Mouse (Mus musculus) lung, embryonic 16.5 days (tissue): Measurements from ENCODE around the gene Hoxd10. TPM values are rescaled to one million over a fixed set of nuclear protein-coding genes. Genes with fewer than 3 reads are reported as not detected.

Experiments
- ATAC-seq: fragments of 200-750 bp; cut with Nextera tagmentation; 2 replicates; pipeline ENCODE4 v1.8.0; 2017; ENCODE audit warnings: low read depth, mild to moderate bottlenecking, moderate library complexity
- H3K27ac ChIP-seq: fragments of 300-500 bp; sonication (generic); 2 replicates; pipeline ENCODE4 v1.5.1; 2014; ENCODE audit warnings: mild to moderate bottlenecking, control low read depth, low read length
- H3K27me3 ChIP-seq: fragments of 300-500 bp; sonication (generic); 2 replicates; pipeline ENCODE4 v1.6.1; 2014; ENCODE audit warnings: low read depth, low read length, mixed read lengths; ENCODE audit not compliant: control insufficient read depth, insufficient read depth
- H3K36me3 ChIP-seq: fragments of 300-500 bp; sonication (generic); 2 replicates; pipeline ENCODE4 v1.6.1; 2014; ENCODE audit warnings: low read length; ENCODE audit not compliant: control insufficient read depth, insufficient read depth
- H3K4me1 ChIP-seq: fragments of 300-500 bp; sonication (generic); replicated peaks from 2 replicates; pipeline ENCODE4 v1.6.1; 2014; ENCODE audit warnings: low read length, mixed read lengths; ENCODE audit not compliant: control insufficient read depth, insufficient read depth
- H3K4me2 ChIP-seq: fragments of 300-500 bp; sonication (generic); 2 replicates; pipeline ENCODE4 v1.6.1; 2014; ENCODE audit warnings: low read depth, low read length, control low read depth
- H3K4me3 ChIP-seq: fragments of 300-500 bp; sonication (generic); 2 replicates; pipeline ENCODE4 v1.5.1; 2014; ENCODE audit warnings: mild to moderate bottlenecking, low read length, control low read depth
- H3K9ac ChIP-seq: fragments of 300-500 bp; sonication (generic); 2 replicates; pipeline ENCODE4 v1.6.1; 2014; ENCODE audit warnings: low read length, control low read depth
- H3K9me3 ChIP-seq: fragments of 300-500 bp; sonication (generic); 2 replicates; pipeline ENCODE4 v1.6.1; 2016; ENCODE audit warnings: low read length; ENCODE audit not compliant: control insufficient read depth
- WGBS: fragments of 180-500 bp; shearing (Covaris S2); extraction: QIAGEN DNeasy Blood & Tissue Kit; methylation state at CpG from one replicate; pipeline ENCODE4 v1.1.7; 2014; 5-methylcytosine and 5-hydroxymethylcytosine counted together
- polyA plus RNA-seq: library from polyadenylated mRNA; unstranded; fragments of >200 nt; fragmentation: Nextera tagmentation; extraction: Ambion mirVana; gene quantifications from 2 replicates; pipeline ENCODE4 v1.2.1, GENCODE M21; 2015

Gene Hoxd10
- polyA plus RNA-seq = 0.19 TPM in 1 of 2 replicates, not detected in the other

DNA sequence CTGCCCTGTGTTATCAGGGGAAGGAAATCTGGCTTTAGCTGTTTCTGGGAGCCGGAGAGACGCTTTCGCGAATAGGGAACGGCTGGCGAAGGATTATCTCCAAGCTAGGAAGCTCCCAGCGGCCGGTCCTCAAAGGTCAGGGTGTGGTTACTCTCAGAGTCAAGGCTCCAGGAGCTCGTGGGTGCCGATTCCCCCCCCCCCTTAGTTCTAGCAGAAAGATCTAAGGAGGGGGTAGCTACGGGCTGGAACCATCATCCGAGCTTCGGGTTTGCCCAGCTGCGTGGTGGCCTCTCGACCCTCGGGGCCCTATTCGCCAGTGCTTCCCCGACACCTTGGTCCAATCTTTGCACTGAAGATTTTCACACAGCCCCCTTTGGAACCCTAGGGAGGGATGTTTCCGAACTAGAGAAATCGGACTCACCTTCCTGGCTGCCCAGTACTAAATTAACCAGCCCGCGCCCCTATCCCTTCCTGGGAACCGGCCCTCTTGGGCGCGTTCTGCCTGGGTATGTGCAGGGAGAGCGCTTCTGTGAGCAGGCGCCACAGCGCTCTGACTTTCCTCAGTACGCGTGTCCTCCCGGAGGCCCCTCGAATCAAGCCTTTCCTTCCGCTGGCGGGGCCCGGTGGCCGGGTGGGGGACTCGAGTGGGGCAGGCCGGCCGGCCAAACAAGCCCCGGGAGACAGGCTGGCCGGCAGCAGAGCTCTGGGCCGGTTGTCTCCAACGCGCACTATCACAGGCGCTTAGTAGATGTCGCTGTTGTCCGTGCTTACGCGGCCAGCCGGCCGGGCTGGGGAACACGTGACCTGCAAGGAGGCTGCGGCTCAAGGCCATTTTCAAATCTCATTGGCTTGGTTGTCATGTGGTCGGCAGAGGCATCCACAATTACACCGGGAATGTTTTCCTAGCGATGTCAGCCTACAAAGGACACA lies at the start of gene Hoxd10:
TSS of gene Hoxd10 (plus strand) at position 903 of the 930 bp plus-strand sequence.
- Histone ChIP-seq H3K36me3 (no peaks in the 10 kb centered on the region), H3K4me2 (no peak within 1 kb of the TSS), H3K27me3 (peaks cover 93% of the 10 kb centered on the region), H3K27ac (no peak within 1 kb of the TSS), H3K9ac (no peak within 1 kb of the TSS), H3K4me1 (no peaks in the 10 kb centered on the region), H3K4me3 (0 out of 2 replicates have a peak within 1 kb of the TSS, but pooled peaks have one; percentile 19), H3K9me3 (no peaks in the 10 kb centered on the region)
- peak; percentile 87 for ATAC-seq
- WGBS = 2% methylated on average over 56 of the region's 56 CpGs

DNA sequence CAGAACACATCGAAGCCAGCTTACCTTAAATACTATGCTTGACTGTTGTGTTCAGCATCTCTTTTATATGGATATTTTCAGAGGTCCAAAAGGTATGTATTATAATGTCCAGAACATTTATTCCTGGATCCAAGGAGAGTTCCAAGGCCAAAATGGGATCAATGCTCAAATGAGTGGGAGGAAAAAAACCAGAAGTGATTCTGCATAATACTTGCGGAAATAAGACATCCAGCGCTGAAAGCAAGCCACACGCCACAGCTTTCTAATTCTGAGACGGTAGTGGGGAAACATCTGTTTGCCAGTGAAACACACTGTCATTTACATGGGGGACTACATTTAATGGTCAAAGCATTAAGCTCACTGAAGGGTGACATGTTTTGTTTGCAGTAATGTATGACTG lies 49.3 kb upstream of the Hoxd10 start:
- WGBS = 75% methylated on average over 5 of the region's 5 CpGs
- H3K9me3 ChIP-seq = no peaks in the 10 kb centered on the region

DNA sequence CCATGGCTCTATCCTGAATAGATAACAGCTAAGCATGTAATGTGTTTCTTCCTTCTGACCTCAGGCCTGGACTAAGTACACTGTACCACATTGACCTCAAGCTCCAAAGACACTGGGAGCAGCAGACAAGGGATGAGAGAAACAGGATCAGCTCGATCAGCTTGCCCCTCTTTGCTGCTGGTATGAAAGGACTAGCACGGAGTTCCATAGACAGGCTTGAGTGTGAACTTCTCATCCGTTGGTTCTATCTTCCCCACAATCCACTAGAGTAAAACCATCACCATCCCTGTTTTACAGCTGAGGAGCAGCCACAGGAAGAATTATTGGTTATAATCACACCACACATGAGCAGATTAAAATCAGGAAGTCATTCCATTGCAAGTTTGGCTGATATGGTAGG lies 46.1 kb upstream of the Hoxd10 start:
- Histone ChIP-seq H3K27me3 (peaks cover 68% of the 10 kb centered on the region), H3K27ac (no peak overlapping the region), H3K36me3 (no peaks in the 10 kb centered on the region), H3K4me3 (no peak overlapping the region), H3K4me1 (no peaks in the 10 kb centered on the region), H3K9me3 (no peaks in the 10 kb centered on the region), H3K9ac (no peak overlapping the region), H3K4me2 (no peak overlapping the region)
- WGBS = 75% methylated on average over 3 of the region's 3 CpGs
- ATAC-seq = no peak

More for the DNA sequence above, 49.3 kb upstream of the Hoxd10 start:
- no peak overlapping the region for H3K27ac ChIP-seq
- no peak overlapping the region for H3K4me2 ChIP-seq
- H3K4me3 ChIP-seq = no peak overlapping the region
- H3K9ac ChIP-seq = no peak overlapping the region
- ATAC-seq = no peak
- peaks cover 36% of the 10 kb centered on the region for H3K27me3 ChIP-seq
- no peaks in the 10 kb centered on the region for H3K4me1 ChIP-seq
- H3K36me3 ChIP-seq = no peaks in the 10 kb centered on the region

DNA sequence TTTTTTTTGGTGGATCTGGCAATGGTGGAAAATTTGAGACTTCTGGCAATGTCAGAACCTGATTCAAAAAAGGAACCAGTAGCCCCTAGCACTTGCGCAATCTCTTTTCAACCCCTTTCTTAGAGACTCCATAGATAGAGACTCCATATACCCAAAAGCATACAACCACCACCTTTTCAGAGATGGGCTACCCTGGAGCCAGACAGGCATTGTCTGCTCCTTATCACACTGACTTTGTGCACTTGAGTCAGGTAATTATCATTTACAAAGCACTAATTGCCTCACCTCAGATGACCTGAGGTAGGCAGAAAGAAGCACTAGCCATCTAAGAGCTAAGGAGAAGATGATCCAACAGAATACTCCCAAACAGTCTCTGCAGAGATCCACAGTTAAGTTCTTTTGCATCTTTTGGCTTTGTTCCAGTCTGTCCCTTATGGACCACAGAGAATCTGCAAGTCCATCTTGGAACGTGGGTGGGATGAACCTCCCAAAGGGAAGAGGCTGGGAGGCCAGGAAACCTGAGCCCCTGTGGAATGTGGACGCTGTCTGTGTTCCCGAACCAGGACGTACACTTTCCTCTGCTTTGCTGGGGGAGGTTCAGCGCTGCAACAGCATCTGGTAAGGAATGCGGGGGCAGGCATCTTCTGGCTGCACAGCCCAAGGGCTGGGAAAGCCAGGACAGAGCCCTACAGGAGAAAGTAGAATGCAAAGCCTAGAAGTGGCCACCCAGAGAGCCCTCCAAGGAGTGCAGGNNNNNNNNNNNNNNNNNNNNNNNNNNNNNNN lies 44.5 kb upstream of the Hoxd10 start:
- no peaks in the 10 kb centered on the region for H3K36me3 ChIP-seq
- peaks cover 84% of the 10 kb centered on the region for H3K27me3 ChIP-seq
- no peak overlapping the region for H3K27ac ChIP-seq
- H3K4me2 ChIP-seq = no peak overlapping the region
- ATAC-seq = no peak
- no peaks in the 10 kb centered on the region for H3K4me1 ChIP-seq
- H3K9ac ChIP-seq = no peak overlapping the region
- no peak overlapping the region for H3K4me3 ChIP-seq
- 14% methylated on average over 7 of the region's 7 CpGs for WGBS
- H3K9me3 ChIP-seq = no peaks in the 10 kb centered on the region

DNA sequence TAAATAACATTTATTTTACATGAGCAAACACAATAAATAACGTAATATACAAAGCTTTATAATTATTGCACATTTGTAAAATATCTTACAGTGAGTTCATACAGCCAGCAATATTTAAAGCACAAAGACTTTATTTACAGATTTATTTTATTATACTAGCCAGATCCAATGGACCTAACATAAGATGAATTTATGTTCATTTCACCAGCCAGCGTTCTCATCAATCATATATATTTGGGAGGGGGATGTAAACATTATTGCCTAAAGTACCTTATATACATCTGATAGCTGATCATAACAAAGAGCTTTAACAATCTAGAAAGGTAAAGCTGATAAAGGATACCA lies 38.8 kb upstream of the Hoxd10 start:
- Histone ChIP-seq H3K4me1 (peaks cover 5% of the 10 kb centered on the region), H3K4me3 (no peak overlapping the region), H3K36me3 (no peaks in the 10 kb centered on the region), H3K27me3 (peaks cover 87% of the 10 kb centered on the region), H3K4me2 (no peak overlapping the region), H3K27ac (no peak overlapping the region), H3K9ac (no peak overlapping the region), H3K9me3 (no peaks in the 10 kb centered on the region)
- ATAC-seq = no peak
- 37% methylated on average over 2 of the region's 2 CpGs for WGBS

DNA sequence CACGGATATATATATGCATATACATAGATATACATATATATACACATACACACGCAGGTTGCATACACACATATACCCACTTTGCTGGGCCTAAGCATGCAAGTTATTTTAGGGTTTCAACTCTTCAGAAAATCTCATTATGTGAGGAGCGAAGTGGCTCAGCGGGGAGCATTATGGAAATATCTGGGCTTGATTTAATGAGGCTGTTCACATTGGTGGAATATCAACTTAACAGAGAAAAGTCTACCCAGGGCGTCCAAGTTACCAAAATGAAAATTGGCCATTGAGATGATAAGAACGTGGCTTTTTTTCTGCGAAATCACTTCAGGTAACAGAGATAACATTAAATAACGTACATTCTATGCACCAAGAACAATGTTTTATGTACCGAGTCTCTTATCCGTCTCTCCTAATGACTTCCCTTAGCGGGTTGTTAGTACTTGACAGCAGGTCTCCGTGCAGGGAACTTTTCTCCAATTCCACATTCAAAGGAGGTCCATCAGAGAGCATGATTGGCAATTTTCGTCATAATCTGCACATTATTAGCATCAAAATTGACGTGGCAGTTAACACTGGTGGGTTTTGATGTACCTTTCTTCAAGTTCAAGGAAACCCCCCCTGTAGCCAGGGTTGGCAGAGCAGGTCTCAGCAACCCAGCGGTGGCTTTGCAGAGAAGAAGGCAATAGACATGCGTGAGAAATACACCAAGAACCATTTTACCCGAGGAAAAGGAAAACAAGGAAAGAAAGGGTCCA lies 37.8 kb upstream of the Hoxd10 start:
- ATAC-seq = no peak
- Histone ChIP-seq H3K4me3 (no peak overlapping the region), H3K9ac (no peak overlapping the region), H3K9me3 (no peaks in the 10 kb centered on the region), H3K36me3 (no peaks in the 10 kb centered on the region), H3K27me3 (peaks cover 82% of the 10 kb centered on the region), H3K4me1 (peaks cover 5% of the 10 kb centered on the region), H3K27ac (no peak overlapping the region), H3K4me2 (no peak overlapping the region)
- whole genome bisulfite sequencing = 15% methylated on average over 17 of the region's 17 CpGs

DNA sequence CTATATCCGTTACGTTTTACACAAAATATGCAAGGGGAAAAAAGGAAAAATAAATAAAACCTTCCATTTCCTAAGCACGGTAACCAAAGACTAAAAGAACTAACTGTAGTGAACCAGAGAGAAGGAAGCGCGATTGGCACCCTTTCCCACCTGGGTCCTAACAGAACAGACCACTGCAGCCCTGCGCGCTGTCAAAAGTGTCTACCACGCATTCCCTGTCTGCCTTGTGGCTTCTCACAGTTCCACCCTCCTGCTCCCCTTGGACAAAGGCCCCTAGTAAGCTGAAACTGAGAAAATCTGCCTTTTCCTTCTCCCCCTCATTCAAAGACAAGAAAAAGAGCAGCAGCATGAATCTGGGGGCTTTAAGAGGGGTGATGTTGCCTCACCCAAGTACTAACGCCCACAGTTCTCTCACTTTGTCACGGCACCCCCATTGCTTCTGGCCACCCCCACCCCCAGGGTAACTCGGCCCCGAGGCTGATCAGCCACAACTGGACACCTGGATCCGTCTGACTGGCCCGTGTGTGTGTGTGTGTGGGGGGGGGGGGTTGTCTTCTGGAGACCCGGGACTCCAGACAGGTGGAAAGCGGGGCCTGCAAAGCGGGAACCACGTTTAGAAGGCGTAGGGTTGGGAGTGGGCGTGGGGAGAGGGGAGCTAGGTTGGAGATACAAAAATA lies 36.8 kb upstream of the Hoxd10 start:
- Histone ChIP-seq H3K4me3 (no peak overlapping the region; the same call in 1 of the 2 replicates), H3K27me3 (peaks cover 82% of the 10 kb centered on the region), H3K27ac (no peak overlapping the region), H3K4me1 (peaks cover 5% of the 10 kb centered on the region), H3K9me3 (no peaks in the 10 kb centered on the region), H3K36me3 (no peaks in the 10 kb centered on the region), H3K4me2 (no peak overlapping the region), H3K9ac (no peak overlapping the region)
- peak; percentile 17; the same call in 1 of the 2 replicates for ATAC-seq
- WGBS = 6% methylated on average over 20 of the region's 20 CpGs

DNA sequence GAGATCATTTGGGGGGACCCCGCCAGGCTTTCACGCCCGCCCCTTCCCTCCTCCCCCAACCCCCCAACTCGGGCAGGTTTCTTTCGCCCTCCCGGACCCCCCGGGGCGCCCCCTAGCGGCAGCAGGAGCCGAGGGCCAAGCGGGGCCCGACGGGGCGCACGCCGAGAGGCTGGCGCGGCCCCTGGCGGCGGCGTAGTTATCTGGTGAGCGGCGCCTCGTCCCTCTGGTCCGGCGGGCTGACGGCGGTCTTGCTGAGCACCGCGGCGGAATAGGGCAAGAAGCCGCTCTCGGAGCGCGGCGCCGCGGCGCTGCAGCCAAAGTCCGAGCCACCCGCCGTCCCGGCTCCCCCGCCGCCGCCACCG lies 36.3 kb upstream of the Hoxd10 start:
- Histone ChIP-seq H3K9ac (no peak overlapping the region), H3K4me2 (peak overlapping the region; percentile 51), H3K36me3 (no peaks in the 10 kb centered on the region), H3K4me1 (peaks cover 5% of the 10 kb centered on the region), H3K27ac (no peak overlapping the region), H3K27me3 (peaks cover 82% of the 10 kb centered on the region), H3K4me3 (peak overlapping the region; percentile 39), H3K9me3 (no peaks in the 10 kb centered on the region)
- WGBS = 4% methylated on average over 20 of the region's 47 CpGs
- peak; percentile 36; the same call in 1 of the 2 replicates for ATAC-seq
